Mouse (Mus musculus): ENCODE measurements at regions not wholly inside any gene's neighbourhood (a gene's known extent, or its start where the extent isn't known, plus 50 kb on each side); places are given as distances from the start of the nearest gene placed in this dataset.

- Histone ChIP-seq H3K4me1 (replicated peaks; ENCODE audit: control insufficient read depth, insufficient read depth, low read length) (no peaks in the 10 kb centered on the region), H3K4me3 (ENCODE audit: low read depth, low read length) (no peak overlapping the region), H3K36me3 (ENCODE audit: control insufficient read depth, insufficient read depth) (no peaks in the 10 kb centered on the region), H3K9ac (ENCODE audit: low read depth, low read length) (no peak overlapping the region), H3K27ac (ENCODE audit: low read depth, low read length) (no peak overlapping the region), H3K4me2 (replicated peaks; ENCODE audit: low read depth) (no peak overlapping the region), H3K27me3 (replicated peaks; ENCODE audit: control insufficient read depth, insufficient read depth, low read length) (no peaks in the 10 kb centered on the region), H3K9me3 (ENCODE audit: control insufficient read depth) (no peaks in the 10 kb centered on the region)
- TF ChIP-seq CTCF (IDR thresholded peaks at IDR 0.05; ENCODE audit: low read depth), result no peak
- no peak for ATAC-seq
- 58% methylated on average over 3 of the region's 3 CpGs for WGBS
Observed at GRCm38 (mm10) chr7:115092481-115093050, 349.1 kb downstream of the Insc start.

GRCm38 (mm10) chr7:115106041-115106440, 362.5 kb downstream of the Insc start:
- Histone ChIP-seq H3K9me3 (ENCODE audit: control insufficient read depth) (no peaks in the 10 kb centered on the region), H3K27ac (ENCODE audit: low read depth, low read length) (no peak overlapping the region), H3K4me3 (ENCODE audit: low read depth, low read length) (no peak overlapping the region), H3K9ac (ENCODE audit: low read depth, low read length) (no peak overlapping the region), H3K4me1 (replicated peaks; ENCODE audit: control insufficient read depth, insufficient read depth, low read length) (no peaks in the 10 kb centered on the region), H3K27me3 (replicated peaks; ENCODE audit: control insufficient read depth, insufficient read depth, low read length) (no peaks in the 10 kb centered on the region), H3K36me3 (ENCODE audit: control insufficient read depth, insufficient read depth) (no peaks in the 10 kb centered on the region), H3K4me2 (replicated peaks; ENCODE audit: low read depth) (no peak overlapping the region)
- ATAC-seq, result no peak
- TF ChIP-seq CTCF (IDR thresholded peaks at IDR 0.05; ENCODE audit: low read depth), result no peak
- WGBS, result 61% methylated on average over 2 of the region's 2 CpGs

GRCm38 (mm10) chr7:115112282-115112681, 368.8 kb downstream of the Insc start:
- no peaks in the 10 kb centered on the region for H3K27me3 ChIP-seq (replicated peaks; ENCODE audit: control insufficient read depth, insufficient read depth, low read length)
- no peak overlapping the region for H3K4me3 ChIP-seq (ENCODE audit: low read depth, low read length)
- H3K27ac ChIP-seq (ENCODE audit: low read depth, low read length), result no peak overlapping the region
- H3K4me1 ChIP-seq (replicated peaks; ENCODE audit: control insufficient read depth, insufficient read depth, low read length), result no peaks in the 10 kb centered on the region
- no peak for TF ChIP-seq CTCF (IDR thresholded peaks at IDR 0.05; ENCODE audit: low read depth)
- H3K36me3 ChIP-seq (ENCODE audit: control insufficient read depth, insufficient read depth), result no peaks in the 10 kb centered on the region
- WGBS, result 53% methylated on average over 3 of the region's 3 CpGs
- H3K9me3 ChIP-seq (ENCODE audit: control insufficient read depth), result no peaks in the 10 kb centered on the region
- no peak overlapping the region for H3K4me2 ChIP-seq (replicated peaks; ENCODE audit: low read depth)
- ATAC-seq, result no peak
- H3K9ac ChIP-seq (ENCODE audit: low read depth, low read length), result no peak overlapping the region

GRCm38 (mm10) chr7:115123283-115123682, 379.8 kb downstream of the Insc start:
- H3K27me3 ChIP-seq (replicated peaks; ENCODE audit: control insufficient read depth, insufficient read depth, low read length), result no peaks in the 10 kb centered on the region
- no peaks in the 10 kb centered on the region for H3K4me1 ChIP-seq (replicated peaks; ENCODE audit: control insufficient read depth, insufficient read depth, low read length)
- H3K9me3 ChIP-seq (ENCODE audit: control insufficient read depth), result no peaks in the 10 kb centered on the region
- no peak overlapping the region for H3K4me3 ChIP-seq (ENCODE audit: low read depth, low read length)
- H3K4me2 ChIP-seq (replicated peaks; ENCODE audit: low read depth), result no peak overlapping the region
- no peak for ATAC-seq
- no peak overlapping the region for H3K27ac ChIP-seq (ENCODE audit: low read depth, low read length)
- TF ChIP-seq CTCF (IDR thresholded peaks at IDR 0.05; ENCODE audit: low read depth), result peak; percentile 52
- H3K36me3 ChIP-seq (ENCODE audit: control insufficient read depth, insufficient read depth), result no peaks in the 10 kb centered on the region
- H3K9ac ChIP-seq (ENCODE audit: low read depth, low read length), result no peak overlapping the region
- WGBS, result 51% methylated on average over 2 of the region's 2 CpGs

GRCm38 (mm10) chr7:115129001-115129400, 385.5 kb downstream of the Insc start:
- Histone ChIP-seq H3K4me2 (replicated peaks; ENCODE audit: low read depth) (no peak overlapping the region), H3K9me3 (ENCODE audit: control insufficient read depth) (no peaks in the 10 kb centered on the region), H3K9ac (ENCODE audit: low read depth, low read length) (no peak overlapping the region), H3K27ac (ENCODE audit: low read depth, low read length) (no peak overlapping the region), H3K36me3 (ENCODE audit: control insufficient read depth, insufficient read depth) (no peaks in the 10 kb centered on the region), H3K4me3 (ENCODE audit: low read depth, low read length) (no peak overlapping the region), H3K4me1 (replicated peaks; ENCODE audit: control insufficient read depth, insufficient read depth, low read length) (no peaks in the 10 kb centered on the region), H3K27me3 (replicated peaks; ENCODE audit: control insufficient read depth, insufficient read depth, low read length) (no peaks in the 10 kb centered on the region)
- ATAC-seq, result no peak
- TF ChIP-seq CTCF (IDR thresholded peaks at IDR 0.05; ENCODE audit: low read depth), result no peak
- WGBS, result 51% methylated on average over 3 of the region's 3 CpGs

GRCm38 (mm10) chr7:115131259-115131969, 387.9 kb downstream of the Insc start:
- Histone ChIP-seq H3K9ac (ENCODE audit: low read depth, low read length) (no peak overlapping the region), H3K27ac (ENCODE audit: low read depth, low read length) (no peak overlapping the region), H3K4me3 (ENCODE audit: low read depth, low read length) (no peak overlapping the region), H3K9me3 (ENCODE audit: control insufficient read depth) (no peaks in the 10 kb centered on the region), H3K4me1 (replicated peaks; ENCODE audit: control insufficient read depth, insufficient read depth, low read length) (no peaks in the 10 kb centered on the region), H3K4me2 (replicated peaks; ENCODE audit: low read depth) (no peak overlapping the region), H3K36me3 (ENCODE audit: control insufficient read depth, insufficient read depth) (no peaks in the 10 kb centered on the region), H3K27me3 (replicated peaks; ENCODE audit: control insufficient read depth, insufficient read depth, low read length) (no peaks in the 10 kb centered on the region)
- no peak for ATAC-seq
- TF ChIP-seq CTCF (IDR thresholded peaks at IDR 0.05; ENCODE audit: low read depth), result no peak
- 84% methylated on average over 10 of the region's 10 CpGs for WGBS

Data from intestine, postnatal 0 days (tissue).